Mouse (Mus musculus): ENCODE measurements at regions not wholly inside any gene's neighbourhood (a gene's known extent, or its start where the extent isn't known, plus 50 kb on each side); places are given as distances from the start of the nearest gene placed in this dataset.

GRCm38 (mm10) chr14:109928977-109929376 is 826.0 kb downstream of the Slitrk6 start:
- TF ChIP-seq REST (IDR thresholded peaks at IDR 0.05; ENCODE audit: insufficient read depth, insufficient read length): no peak
- TF ChIP-seq POLR2AphosphoS2 (IDR thresholded peaks at IDR 0.05; ENCODE audit: insufficient read length, low read depth): no peak
- TF ChIP-seq CEBPB (IDR thresholded peaks at IDR 0.05; ENCODE audit: insufficient read depth, poor library complexity, severe bottlenecking): no peak
- no peaks in the 10 kb centered on the region for H3K27me3 ChIP-seq (ENCODE audit: control insufficient read depth, insufficient read depth, insufficient read length)
- no peaks in the 10 kb centered on the region for H3K36me3 ChIP-seq (ENCODE audit: control insufficient read depth, insufficient read depth)
- no peaks in the 10 kb centered on the region for H3K79me2 ChIP-seq (ENCODE audit: control insufficient read depth, insufficient read depth)
- H3K4me3 ChIP-seq: no peak overlapping the region
- no peak overlapping the region for H3ac ChIP-seq (ENCODE audit: control insufficient read depth, insufficient read length)
- H3K4me2 ChIP-seq (ENCODE audit: low read depth): no peak overlapping the region

GRCm38 (mm10) chr14:109891896-109892165 is 863.1 kb downstream of the Slitrk6 start:
- Histone ChIP-seq H3K79me2 (ENCODE audit: control insufficient read depth, insufficient read depth) (no peaks in the 10 kb centered on the region), H3K36me3 (ENCODE audit: control insufficient read depth, insufficient read depth) (no peaks in the 10 kb centered on the region), H3K27me3 (ENCODE audit: control insufficient read depth, insufficient read depth, insufficient read length) (no peaks in the 10 kb centered on the region), H3K4me2 (ENCODE audit: low read depth) (no peak overlapping the region), H3ac (ENCODE audit: control insufficient read depth, insufficient read length) (no peak overlapping the region), H3K4me3 (no peak overlapping the region)
- no peak for TF ChIP-seq USF1 (IDR thresholded peaks at IDR 0.05; ENCODE audit: low read depth)
- no peak for TF ChIP-seq SRF (IDR thresholded peaks at IDR 0.05; ENCODE audit: control insufficient read depth, insufficient read length, low read depth)
- no peak for TF ChIP-seq REST (IDR thresholded peaks at IDR 0.05; ENCODE audit: insufficient read depth, insufficient read length)
- no peak for TF ChIP-seq MYOD1 (IDR thresholded peaks at IDR 0.05; ENCODE audit: control insufficient read depth in 1 of 3, insufficient read length in 2 of 3, low read depth in 2 of 3)
- no peak for TF ChIP-seq MAX (IDR thresholded peaks at IDR 0.05; ENCODE audit: low read depth)
- no peak for TF ChIP-seq E2F4 (IDR thresholded peaks at IDR 0.05; ENCODE audit: insufficient read depth)
- TF ChIP-seq POLR2AphosphoS2 (IDR thresholded peaks at IDR 0.05; ENCODE audit: insufficient read length, low read depth): no peak
- no peak for TF ChIP-seq TCF12 (IDR thresholded peaks at IDR 0.05; ENCODE audit: insufficient read depth, poor library complexity, severe bottlenecking)
- no peak for TF ChIP-seq CEBPB (IDR thresholded peaks at IDR 0.05; ENCODE audit: insufficient read depth, poor library complexity, severe bottlenecking)
- no peak for TF ChIP-seq POLR2A (IDR thresholded peaks at IDR 0.05; ENCODE audit: insufficient read length, low read depth)
- TF ChIP-seq MYOG (IDR thresholded peaks at IDR 0.05; ENCODE audit: control insufficient read depth in 1 of 3, insufficient read depth in 1 of 3, insufficient read length in 2 of 3, low read depth in 2 of 3): no peak
- TF ChIP-seq TCF3 (IDR thresholded peaks at IDR 0.05; ENCODE audit: insufficient read length, low read depth): no peak

GRCm38 (mm10) chr14:109891151-109891895 is 863.6 kb downstream of the Slitrk6 start:
- Histone ChIP-seq H3ac (ENCODE audit: control insufficient read depth, insufficient read length) (no peak overlapping the region), H3K27me3 (ENCODE audit: control insufficient read depth, insufficient read depth, insufficient read length) (no peaks in the 10 kb centered on the region), H3K4me3 (no peak overlapping the region), H3K79me2 (ENCODE audit: control insufficient read depth, insufficient read depth) (no peaks in the 10 kb centered on the region), H3K36me3 (ENCODE audit: control insufficient read depth, insufficient read depth) (no peaks in the 10 kb centered on the region), H3K4me2 (ENCODE audit: low read depth) (no peak overlapping the region)
- TF ChIP-seq MYOD1 (IDR thresholded peaks at IDR 0.05; ENCODE audit: control insufficient read depth in 1 of 3, insufficient read length in 2 of 3, low read depth in 2 of 3) (no peak), USF1 (IDR thresholded peaks at IDR 0.05; ENCODE audit: low read depth) (no peak), SRF (IDR thresholded peaks at IDR 0.05; ENCODE audit: control insufficient read depth, insufficient read length, low read depth) (no peak), E2F4 (IDR thresholded peaks at IDR 0.05; ENCODE audit: insufficient read depth) (no peak), REST (IDR thresholded peaks at IDR 0.05; ENCODE audit: insufficient read depth, insufficient read length) (no peak), POLR2AphosphoS2 (IDR thresholded peaks at IDR 0.05; ENCODE audit: insufficient read length, low read depth) (no peak), MAX (IDR thresholded peaks at IDR 0.05; ENCODE audit: low read depth) (no peak), TCF3 (IDR thresholded peaks at IDR 0.05; ENCODE audit: insufficient read length, low read depth) (no peak), POLR2A (IDR thresholded peaks at IDR 0.05; ENCODE audit: insufficient read length, low read depth) (no peak), TCF12 (IDR thresholded peaks at IDR 0.05; ENCODE audit: insufficient read depth, poor library complexity, severe bottlenecking) (no peak), MYOG (IDR thresholded peaks at IDR 0.05; ENCODE audit: control insufficient read depth in 1 of 3, insufficient read depth in 1 of 3, insufficient read length in 2 of 3, low read depth in 2 of 3) (no peak), CEBPB (IDR thresholded peaks at IDR 0.05; ENCODE audit: insufficient read depth, poor library complexity, severe bottlenecking) (no peak)

GRCm38 (mm10) chr14:109876950-109877663 is 877.8 kb downstream of the Slitrk6 start:
- no peaks in the 10 kb centered on the region for H3K36me3 ChIP-seq (ENCODE audit: control insufficient read depth, insufficient read depth)
- H3K27me3 ChIP-seq (ENCODE audit: control insufficient read depth, insufficient read depth, insufficient read length): no peaks in the 10 kb centered on the region
- H3K79me2 ChIP-seq (ENCODE audit: control insufficient read depth, insufficient read depth): no peaks in the 10 kb centered on the region
- H3ac ChIP-seq (ENCODE audit: control insufficient read depth, insufficient read length): no peak overlapping the region
- no peak overlapping the region for H3K4me3 ChIP-seq
- TF ChIP-seq REST (IDR thresholded peaks at IDR 0.05; ENCODE audit: insufficient read depth, insufficient read length) (no peak), TCF12 (IDR thresholded peaks at IDR 0.05; ENCODE audit: insufficient read depth, poor library complexity, severe bottlenecking) (no peak), E2F4 (IDR thresholded peaks at IDR 0.05; ENCODE audit: insufficient read depth) (no peak), MYOD1 (IDR thresholded peaks at IDR 0.05; ENCODE audit: control insufficient read depth in 1 of 3, insufficient read length in 2 of 3, low read depth in 2 of 3) (no peak), USF1 (IDR thresholded peaks at IDR 0.05; ENCODE audit: low read depth) (no peak), POLR2AphosphoS2 (IDR thresholded peaks at IDR 0.05; ENCODE audit: insufficient read length, low read depth) (no peak), POLR2A (IDR thresholded peaks at IDR 0.05; ENCODE audit: insufficient read length, low read depth) (no peak), CEBPB (IDR thresholded peaks at IDR 0.05; ENCODE audit: insufficient read depth, poor library complexity, severe bottlenecking) (no peak), TCF3 (IDR thresholded peaks at IDR 0.05; ENCODE audit: insufficient read length, low read depth) (no peak), SRF (IDR thresholded peaks at IDR 0.05; ENCODE audit: control insufficient read depth, insufficient read length, low read depth) (no peak), MAX (IDR thresholded peaks at IDR 0.05; ENCODE audit: low read depth) (no peak), MYOG (IDR thresholded peaks at IDR 0.05; ENCODE audit: control insufficient read depth in 1 of 3, insufficient read depth in 1 of 3, insufficient read length in 2 of 3, low read depth in 2 of 3) (no peak)
- H3K4me2 ChIP-seq (ENCODE audit: low read depth): no peak overlapping the region
